Mouse (Mus musculus) Patski (cell line): ENCODE measurements around the gene Ptprg. TPM values are rescaled to one million over a fixed set of nuclear protein-coding genes. Genes with fewer than 3 reads are reported as not detected.
A peak's percentile ranks its signal among the peaks of the same experiment; 100 is the strongest.

Experiments used
- ATAC-seq: fragments of 100-300 bp; one replicate; pipeline ENCODE4 v1.8.0; 2021
- CTCF ChIA-PET: fragments of 350-600 bp; sonication (Branson Sonifier 250); formaldehyde crosslinking; loops from one replicate; lab custom pipeline; 2022; ENCODE audit warnings: inconsistent platforms; lab: Charles Lee
- POLR2A ChIA-PET: fragments of 350-600 bp; sonication (Branson Sonifier 250); formaldehyde crosslinking; loops from one replicate; lab custom pipeline; 2022; ENCODE audit warnings: antibody characterized with exemption, inconsistent platforms; lab: Charles Lee
- DNase-seq: peaks from one replicate; pipeline ENCODE4 v3.0.0-alpha.2; 2011; ENCODE audit warnings: low read depth, low spot score
- H3K27me3 ChIP-seq: fragments of 371-371 bp; one replicate; pipeline ENCODE4 v1.5.1; 2021
- CTCF ChIP-seq: fragments of 100-300 bp; IDR thresholded peaks from one replicate; pipeline ENCODE4 v1.5.1; 2021
- in situ Hi-C: fragments of 300-500 bp; cut with MboI; formaldehyde crosslinking; loops from 3 replicates; pipeline ENCODE4 v1.11.1; 2018; ENCODE audit warnings: low pct_unique_long_range_greater_than_20kb, mixed read lengths
- polyA plus RNA-seq: library from polyadenylated mRNA; unstranded; gene quantifications from one replicate; pipeline ENCODE4 v1.2.3, GENCODE M21; 2021

Gene Ptprg
- polyA plus RNA-seq, 1 experiment from 2014 or later, result 40.1 TPM

DNA sequence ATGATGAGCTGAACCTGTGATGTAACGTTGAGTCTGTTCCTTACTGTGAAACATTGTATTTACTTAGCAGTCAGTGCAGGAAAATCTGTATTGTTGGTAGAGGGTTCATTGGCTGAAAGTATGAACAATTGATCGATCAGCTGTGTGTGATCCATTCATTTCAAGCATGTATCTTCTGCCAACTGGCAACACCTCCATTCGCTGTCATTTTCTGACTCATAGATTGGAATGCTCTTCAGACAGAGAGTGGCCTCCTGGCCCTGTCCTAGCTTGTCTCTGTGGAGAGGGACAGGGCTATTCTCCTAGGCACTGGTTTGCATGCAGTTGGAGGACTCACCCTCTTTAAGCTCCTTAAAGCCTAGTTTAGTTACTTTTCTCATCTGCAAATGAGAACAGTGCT is 62.4 kb downstream of the Ptprg start:
- no peak for TF ChIP-seq CTCF
- DNase-seq (no peak), ATAC-seq (peak; percentile 11)
- H3K27me3 ChIP-seq, result no peaks in the 10 kb centered on the region
- ChIA-PET POLR2A (no interaction called here), CTCF (interaction anchor here (1.0 to 2.3 kb wide), 3 partner anchors 11 to 28 kb away, joined by 3 to 6 read pairs (median 3); no protein-coding TSS in a partner anchor)
- in situ Hi-C loops, result no loop called here

DNA sequence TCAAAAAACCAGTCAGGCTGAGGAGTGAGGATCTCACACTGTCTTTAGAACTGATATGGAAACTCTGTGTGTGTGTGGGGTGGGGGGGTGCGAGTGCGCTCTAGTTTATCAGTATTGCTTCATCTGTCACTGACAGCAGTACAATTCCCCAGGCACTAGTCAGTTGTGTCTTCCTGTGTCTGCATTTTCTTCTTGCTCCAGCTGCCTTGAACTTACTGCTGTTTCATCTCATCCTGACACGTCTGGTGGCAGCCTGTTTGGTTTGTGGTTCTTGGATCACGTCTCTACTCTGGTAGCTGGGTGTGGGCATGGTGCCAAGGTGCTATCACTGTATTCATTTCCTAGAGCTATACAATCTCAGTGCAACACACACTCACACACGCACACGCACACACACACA is 64.0 kb downstream of the Ptprg start:
- DNase-seq (no peak), ATAC-seq (peak; percentile 44)
- no peaks in the 10 kb centered on the region for H3K27me3 ChIP-seq
- TF ChIP-seq CTCF, result no peak
- ChIA-PET CTCF (no interaction called here), POLR2A (no interaction called here)
- in situ Hi-C loops, result no loop called here

DNA sequence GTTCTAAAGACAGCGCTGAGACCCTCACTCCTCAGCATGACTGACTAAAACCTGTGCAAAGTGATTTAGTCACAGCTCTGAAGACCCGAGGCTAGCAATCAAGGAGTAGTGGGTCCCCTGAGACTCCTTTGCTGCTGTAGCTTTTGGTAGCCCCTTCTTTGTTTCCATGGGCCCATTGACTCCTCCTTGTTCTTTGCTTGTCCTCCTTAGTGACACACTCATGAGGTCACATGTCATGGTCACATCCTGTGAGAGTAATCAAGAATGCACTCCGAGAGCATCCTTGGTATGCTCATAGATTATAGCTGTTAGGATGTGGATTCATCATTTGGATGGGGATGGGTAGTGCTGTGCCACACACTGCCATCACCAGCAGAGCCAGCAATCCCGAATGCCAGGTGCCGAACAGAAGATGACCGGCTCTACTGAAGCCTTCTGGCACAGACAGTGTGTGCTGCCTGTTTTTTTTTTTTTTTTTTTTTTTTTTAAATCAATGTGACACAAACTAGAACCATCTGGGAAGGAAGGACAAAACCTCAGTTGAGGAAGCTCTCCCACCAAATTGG is 64.9 kb downstream of the Ptprg start:
- no peak for DNase-seq
- no peak for TF ChIP-seq CTCF
- no peaks in the 10 kb centered on the region for H3K27me3 ChIP-seq
- POLR2A ChIA-PET, result no interaction called here
- CTCF ChIA-PET, result no interaction called here
- in situ Hi-C loops, result no loop called here
- ATAC-seq, result peak; percentile 8

DNA sequence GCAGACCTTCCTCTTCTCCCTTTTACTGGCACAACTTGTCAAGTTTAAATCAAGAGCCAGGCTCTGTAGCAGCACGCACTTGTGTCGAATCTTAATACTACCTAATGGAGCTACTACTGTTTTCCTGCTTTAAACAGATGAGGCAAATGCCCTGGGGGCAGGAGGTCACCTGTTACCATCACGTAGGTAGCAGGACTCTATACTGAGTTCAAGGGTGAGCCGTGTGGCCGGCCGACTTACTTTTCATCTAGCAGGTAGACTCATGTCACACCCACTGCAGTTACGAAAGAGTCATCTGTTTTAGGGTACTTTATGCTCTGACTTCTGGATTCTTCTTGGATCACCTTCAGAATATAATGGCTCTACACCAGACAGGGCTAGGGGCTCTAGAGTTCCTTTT is 66.3 kb downstream of the Ptprg start:
- no peaks in the 10 kb centered on the region for H3K27me3 ChIP-seq
- in situ Hi-C loops, result no loop called here
- no peak for DNase-seq
- ChIA-PET CTCF (interaction anchor here (1.0 kb wide), 1 partner anchor 51 kb away, joined by 3 read pairs; no protein-coding TSS in a partner anchor), POLR2A (no interaction called here)
- no peak for TF ChIP-seq CTCF
- no peak for ATAC-seq

DNA sequence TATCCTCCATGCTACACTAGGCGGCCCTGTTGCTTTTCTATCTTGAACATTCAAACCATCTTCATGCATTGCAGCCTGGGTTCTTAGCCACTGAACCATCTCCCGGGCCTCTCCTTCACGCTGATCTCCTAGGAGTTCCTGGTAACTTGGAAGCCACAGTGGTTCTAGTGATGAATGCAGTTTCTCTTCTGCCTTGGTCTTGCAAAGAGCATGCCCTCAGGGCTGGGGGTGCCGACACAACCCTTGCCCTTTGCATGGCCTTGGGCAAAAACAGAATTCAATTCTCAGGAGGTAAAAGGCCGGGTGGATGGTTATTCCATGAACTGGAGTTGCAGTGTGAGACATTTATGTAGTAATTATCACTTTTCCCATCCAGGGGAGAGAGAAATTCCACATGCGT is 67.0 kb downstream of the Ptprg start:
- ChIA-PET CTCF (no interaction called here), POLR2A (no interaction called here)
- in situ Hi-C loops, result no loop called here
- TF ChIP-seq CTCF, result no peak
- no peaks in the 10 kb centered on the region for H3K27me3 ChIP-seq
- DNase-seq, result no peak
- ATAC-seq, result no peak

DNA sequence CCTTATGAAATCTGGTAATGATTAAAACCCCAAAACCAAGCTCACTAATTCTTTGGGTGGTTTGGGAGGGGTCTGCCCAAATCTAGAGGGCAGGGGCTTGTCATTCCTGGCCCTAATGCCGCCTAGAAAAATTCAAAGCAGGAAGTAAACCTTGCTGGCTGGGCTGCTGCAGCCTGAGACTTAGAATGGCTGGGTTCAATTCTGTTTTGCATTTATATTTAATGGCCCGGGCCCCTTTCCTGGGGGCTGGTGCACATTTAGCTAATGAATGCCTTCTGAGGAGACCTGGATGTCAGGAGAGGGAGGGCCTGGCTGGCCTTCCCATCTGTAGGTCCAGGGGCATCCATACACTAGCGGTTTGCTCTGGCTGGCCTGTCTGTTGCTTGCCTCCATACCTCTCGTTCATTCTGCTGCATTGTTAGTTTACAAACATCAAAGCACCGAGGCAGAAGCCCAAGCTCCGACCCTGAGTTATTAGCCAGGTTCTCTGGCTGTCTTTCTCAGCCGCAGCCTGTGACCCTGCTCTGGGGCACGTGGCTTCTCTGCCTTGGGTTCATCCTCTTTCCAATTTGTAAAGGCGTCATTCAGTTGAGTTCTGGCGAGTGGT is 67.7 kb downstream of the Ptprg start:
- CTCF ChIA-PET, result no interaction called here
- in situ Hi-C loops, result no loop called here
- DNase-seq (no peak), ATAC-seq (no peak)
- no peaks in the 10 kb centered on the region for H3K27me3 ChIP-seq
- POLR2A ChIA-PET, result no interaction called here
- TF ChIP-seq CTCF, result no peak

DNA sequence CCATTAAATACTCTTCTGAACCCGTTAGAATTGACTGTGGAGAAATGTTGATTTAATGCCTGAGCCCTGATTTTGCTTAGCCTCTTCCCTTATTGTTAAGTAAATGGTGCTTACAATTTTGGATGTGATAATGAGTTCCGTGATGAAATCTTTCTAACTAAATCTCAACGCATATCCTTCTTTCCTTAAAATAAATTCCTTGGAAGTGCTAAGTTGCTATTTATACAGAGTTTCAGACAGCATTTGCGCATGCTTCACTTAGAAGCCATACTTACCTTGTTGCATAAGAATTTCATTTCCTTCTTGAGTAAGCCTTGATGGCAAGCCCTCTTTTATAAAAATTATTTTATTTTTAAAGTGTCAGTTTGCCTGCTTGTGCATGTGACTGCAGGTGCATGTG is 70.2 kb downstream of the Ptprg start:
- DNase-seq (no peak), ATAC-seq (no peak)
- CTCF ChIA-PET, result no interaction called here
- TF ChIP-seq CTCF, result no peak
- H3K27me3 ChIP-seq, result no peaks in the 10 kb centered on the region
- in situ Hi-C loops, result no loop called here
- POLR2A ChIA-PET, result interaction anchor here (0.6 kb wide), 1 partner anchor 496 kb away, joined by 3 read pairs; no protein-coding TSS in a partner anchor

DNA sequence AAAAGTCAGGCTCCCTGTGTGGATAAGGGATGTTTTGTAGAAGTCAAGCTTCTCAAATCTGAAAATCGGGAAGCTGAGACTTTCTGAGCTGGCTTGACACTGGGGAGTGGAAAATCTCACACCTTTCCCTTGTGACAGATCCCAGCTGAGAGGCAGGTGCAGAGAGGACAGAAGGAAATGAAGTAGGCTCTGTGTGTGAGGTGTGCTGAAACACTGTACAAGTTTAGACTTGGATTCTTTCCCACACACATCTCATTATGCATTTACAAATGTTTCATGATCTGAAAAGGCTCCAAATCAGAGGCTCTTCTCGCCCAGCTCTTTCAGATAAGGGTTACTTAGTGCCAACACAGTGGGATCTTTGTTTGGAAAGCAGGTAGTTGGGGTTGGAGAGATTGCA is 77.4 kb downstream of the Ptprg start:
- ATAC-seq (no peak), DNase-seq (no peak)
- ChIA-PET CTCF (interaction anchor here (1.2 to 1.8 kb wide), 2 partner anchors 8 to 15 kb away, joined by 3 to 6 read pairs; no protein-coding TSS in a partner anchor), POLR2A (no interaction called here)
- TF ChIP-seq CTCF, result no peak
- H3K27me3 ChIP-seq, result no peaks in the 10 kb centered on the region
- in situ Hi-C loops, result no loop called here

DNA sequence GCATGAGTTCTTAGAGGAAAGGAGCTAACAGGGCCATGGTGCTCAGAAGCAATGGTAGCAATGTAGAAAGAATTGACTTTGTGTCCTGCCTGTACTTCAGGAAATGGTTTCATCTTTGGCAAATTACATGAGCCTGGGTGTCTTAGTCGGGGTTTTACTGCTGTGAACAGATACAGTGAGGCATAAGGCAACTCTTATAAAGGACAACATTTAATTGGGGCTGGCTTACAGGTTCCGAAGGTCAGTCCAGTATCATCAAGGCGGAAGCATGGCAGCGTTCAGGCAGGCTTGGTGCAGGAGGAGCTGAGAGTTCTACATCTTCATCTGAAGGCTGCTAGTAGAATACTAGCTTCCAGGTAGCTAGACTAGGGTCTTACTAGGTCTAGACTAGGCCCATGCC is 78.2 kb downstream of the Ptprg start:
- ChIA-PET CTCF (interaction anchor here (1.2 to 1.8 kb wide), 3 partner anchors 9 to 16 kb away, joined by 3 to 6 read pairs (median 3); no protein-coding TSS in a partner anchor), POLR2A (no interaction called here)
- in situ Hi-C loops, result no loop called here
- DNase-seq, result no peak
- no peak for TF ChIP-seq CTCF
- H3K27me3 ChIP-seq, result no peaks in the 10 kb centered on the region
- ATAC-seq, result no peak

DNA sequence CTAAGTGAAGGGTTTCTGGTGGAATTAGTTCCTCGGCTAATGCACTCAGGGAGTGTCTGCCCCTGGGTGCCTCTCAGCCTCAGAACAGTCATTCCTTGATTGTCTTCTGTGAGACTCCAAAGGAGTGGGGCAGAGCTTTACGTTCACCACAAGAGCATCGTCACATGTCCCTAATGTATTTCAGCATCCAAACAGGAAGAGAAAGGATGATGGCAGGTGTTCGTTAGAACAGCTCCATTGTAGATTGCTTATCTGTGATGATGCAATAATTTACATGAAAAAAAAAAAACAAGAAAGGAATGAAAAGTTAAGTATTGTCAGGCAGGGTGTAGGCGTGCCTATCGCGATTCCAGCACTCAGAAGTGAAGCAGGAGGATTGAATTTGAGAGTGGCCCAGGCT is 84.3 kb downstream of the Ptprg start:
- TF ChIP-seq CTCF, result no peak
- in situ Hi-C loops, result no loop called here
- ChIA-PET CTCF (no interaction called here), POLR2A (interaction anchor here (0.7 kb wide), 1 partner anchor 31 kb away, joined by 3 read pairs; no protein-coding TSS in a partner anchor)
- ATAC-seq (no peak), DNase-seq (no peak)
- no peaks in the 10 kb centered on the region for H3K27me3 ChIP-seq

DNA sequence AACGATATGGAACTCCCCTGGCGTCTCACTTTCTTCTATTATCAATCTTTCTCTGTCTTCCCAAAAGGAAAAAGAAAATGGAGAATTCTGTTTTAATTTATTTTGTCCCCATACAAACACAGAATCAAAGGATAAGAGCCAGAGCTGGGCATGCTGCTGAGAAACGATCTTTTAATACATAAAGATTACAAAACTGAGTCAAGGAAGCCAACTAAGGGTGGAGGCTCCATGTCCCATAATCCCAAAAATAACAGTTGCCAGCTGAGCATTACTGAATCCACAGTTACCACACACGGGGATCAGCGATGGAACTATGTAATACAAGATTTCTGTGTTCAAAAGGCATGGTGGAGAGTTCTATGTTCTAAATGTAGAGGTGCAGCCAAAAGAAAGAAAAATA is 86.0 kb downstream of the Ptprg start:
- ATAC-seq, result no peak
- in situ Hi-C loops, result no loop called here
- ChIA-PET CTCF (no interaction called here), POLR2A (no interaction called here)
- TF ChIP-seq CTCF, result no peak
- no peaks in the 10 kb centered on the region for H3K27me3 ChIP-seq
- DNase-seq, result no peak
